Mouse (Mus musculus): ENCODE data around the gene Entpd1. TPM values are rescaled to one million over a fixed set of nuclear protein-coding genes. Genes with fewer than 3 reads are reported as not detected.

Gene Entpd1
- polyA plus RNA-seq, 1 experiment from 2014 or later, result 0.47 TPM

DNA sequence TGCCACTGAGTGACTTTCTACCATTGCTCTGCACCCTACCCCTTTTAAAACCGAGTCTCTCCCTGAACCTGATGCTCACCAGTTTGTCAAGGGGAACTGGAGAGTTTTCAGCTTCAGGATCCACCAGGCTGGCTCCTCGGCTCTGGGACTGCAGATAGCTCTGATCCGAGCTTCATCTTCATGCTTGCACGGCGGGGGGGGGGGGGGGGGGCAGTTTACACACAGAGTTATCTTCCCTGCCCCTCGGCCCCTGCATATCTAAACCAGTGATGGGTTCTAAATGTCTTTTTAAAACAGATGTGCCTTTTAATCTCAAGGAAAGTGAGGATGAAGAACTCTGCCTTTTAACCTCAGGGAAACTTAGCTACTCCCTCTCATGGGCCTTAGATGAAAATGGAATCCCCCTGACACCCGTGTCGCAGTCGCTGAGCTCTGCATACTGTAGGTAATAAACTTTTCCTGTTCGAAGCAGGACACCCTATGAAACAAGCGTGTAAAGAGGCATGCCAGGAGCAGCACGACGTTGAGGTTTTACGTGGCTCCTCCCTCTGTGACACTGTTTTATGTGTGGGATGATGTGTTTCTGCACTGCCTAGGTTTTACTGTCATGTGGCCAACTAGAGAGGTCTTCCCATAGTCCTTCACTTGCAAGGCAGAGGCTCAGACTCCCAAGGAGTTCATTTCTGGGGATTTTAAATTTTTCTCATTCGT, 176.0 kb downstream of the Entpd1 start:
- ChIA-PET CTCF (interaction anchor here (1.4 kb wide), 1 partner anchor 10 kb away, joined by 3 read pairs; no protein-coding TSS in a partner anchor), POLR2A (interaction anchor here (0.6 kb wide), 1 partner anchor 79 kb away, joined by 4 read pairs; no protein-coding TSS in a partner anchor)
- DNase-seq (ENCODE audit: low read depth, low spot score), result no peak
- in situ Hi-C loops (cut with MboI; ENCODE audit: low pct_unique_long_range_greater_than_20kb), result no loop called here
- peaks cover 75% of the 10 kb centered on the region for H3K27me3 ChIP-seq
- no peak for TF ChIP-seq CTCF (IDR thresholded peaks at IDR 0.05)
- no peak for ATAC-seq

- no peak for TF ChIP-seq CTCF (IDR thresholded peaks at IDR 0.05)
- in situ Hi-C loops (cut with MboI; ENCODE audit: low pct_unique_long_range_greater_than_20kb), result no loop called here
- H3K27me3 ChIP-seq, result peaks cover 73% of the 10 kb centered on the region
- POLR2A ChIA-PET, result no interaction called here
- no peak for ATAC-seq
- CTCF ChIA-PET, result interaction anchor here (1.4 kb wide), 1 partner anchor 10 kb away, joined by 3 read pairs; no protein-coding TSS in a partner anchor
- DNase-seq (ENCODE audit: low read depth, low spot score), result no peak
These were observed 176.5 kb downstream of the Entpd1 start for GRCm38 (mm10) chr19:40788715-40789084.

Other genes with a start within 250 kb of the Entpd1 start
- 68.9 TPM for gene Sorbs1, start 98.6 kb upstream of the Entpd1 start, polyA plus RNA-seq (2021)
- 73.9 TPM for gene Aldh18a1, start 23.9 kb upstream of the Entpd1 start, polyA plus RNA-seq (2021)
- 19.9 TPM for gene Tctn3, start 133 bp upstream of the Entpd1 start, polyA plus RNA-seq (2021)
- not detected for gene Cc2d2b, start 136.4 kb downstream of the Entpd1 start, polyA plus RNA-seq (2021)
- 6.3 TPM for gene Ccnj, start 218.9 kb downstream of the Entpd1 start, polyA plus RNA-seq (2021)

Measured in Patski (cell line).